Mouse (Mus musculus): ENCODE results near the gene Adig.

Adig gene

DNA sequence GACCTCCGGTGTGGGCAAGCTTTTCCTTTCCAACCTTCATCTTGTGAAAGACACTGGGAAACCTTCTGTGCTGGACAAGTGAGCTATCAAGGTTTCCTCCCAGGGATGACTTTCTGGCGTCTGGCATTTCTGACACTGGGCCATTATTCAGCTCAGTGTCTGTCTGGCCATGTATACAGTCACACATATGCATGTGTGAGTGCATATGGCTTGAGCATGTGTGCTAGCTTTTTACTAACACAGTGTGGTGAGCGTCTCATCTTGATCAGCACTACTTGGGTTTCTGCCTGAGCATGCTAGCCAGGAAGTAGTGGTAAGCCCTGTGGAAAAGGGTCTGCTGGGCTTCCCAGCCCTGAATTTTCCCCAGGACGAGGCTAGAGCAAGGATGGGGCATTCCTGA, 38.9 kb downstream of the Adig start:
- no peak for DNase-seq (ENCODE audit: low spot score)

DNA sequence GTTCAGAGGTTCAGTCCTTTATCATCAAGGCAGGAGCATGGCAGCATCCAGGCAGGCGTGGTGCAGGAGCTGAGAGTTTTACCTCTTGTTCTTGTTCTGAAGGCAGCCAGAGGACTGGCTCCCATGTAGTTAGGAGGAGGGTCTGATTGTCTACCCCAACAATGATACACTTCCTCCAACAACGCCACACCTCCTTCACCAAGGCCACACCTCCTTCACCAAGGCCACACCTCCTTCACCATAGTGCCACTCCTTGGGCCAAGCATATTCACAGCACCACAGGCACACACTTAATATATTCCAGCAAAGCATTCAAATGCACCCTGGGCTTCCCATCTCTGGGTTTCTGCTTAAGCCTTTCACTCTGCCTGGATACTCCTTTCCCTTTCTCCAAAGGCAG, 42.9 kb downstream of the Adig start:
- no peak for DNase-seq (ENCODE audit: low spot score)

DNA sequence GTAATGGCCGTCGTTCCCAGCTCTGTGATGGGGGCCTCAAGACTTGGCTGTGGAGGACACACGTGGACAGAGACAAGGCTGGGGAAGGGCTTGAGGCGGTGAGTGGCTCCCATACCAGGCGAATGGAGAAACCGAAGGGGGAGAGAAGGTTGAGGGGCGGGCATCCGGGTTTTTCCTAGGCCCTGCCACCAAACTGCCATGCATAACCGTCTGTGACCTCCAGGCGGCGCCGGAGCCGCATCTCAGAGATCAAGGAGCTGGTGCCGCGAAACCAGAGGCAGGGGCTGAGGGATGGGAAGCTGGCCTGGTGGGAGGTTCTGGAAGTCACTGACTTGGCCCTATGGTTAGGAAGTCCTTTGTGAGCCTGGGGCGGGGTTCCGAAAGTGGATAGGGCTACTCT, 44.3 kb downstream of the Adig start:
- peak; percentile 17 for DNase-seq (ENCODE audit: low spot score)

DNA sequence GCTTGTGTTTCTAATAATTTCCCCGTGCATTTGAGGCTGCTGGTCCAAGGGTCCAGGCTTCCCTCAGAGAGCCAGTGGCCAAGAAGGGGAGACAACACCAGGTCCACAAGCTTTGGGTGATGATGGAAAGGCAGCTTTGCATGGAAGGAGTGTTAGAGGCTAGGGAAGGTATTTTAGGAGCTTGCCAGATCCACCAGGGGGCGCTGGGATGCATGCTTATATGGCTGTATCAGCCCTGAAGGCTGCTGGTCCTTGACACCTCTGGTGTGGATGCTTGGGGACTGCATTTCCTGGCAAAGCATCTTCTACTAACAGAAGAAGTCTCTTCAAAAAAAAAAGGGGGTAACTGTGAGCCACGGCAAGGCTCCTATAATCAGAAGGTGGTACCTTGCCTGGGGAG, 47.7 kb downstream of the Adig start:
- peak; percentile 48 for DNase-seq (ENCODE audit: low spot score)

DNA sequence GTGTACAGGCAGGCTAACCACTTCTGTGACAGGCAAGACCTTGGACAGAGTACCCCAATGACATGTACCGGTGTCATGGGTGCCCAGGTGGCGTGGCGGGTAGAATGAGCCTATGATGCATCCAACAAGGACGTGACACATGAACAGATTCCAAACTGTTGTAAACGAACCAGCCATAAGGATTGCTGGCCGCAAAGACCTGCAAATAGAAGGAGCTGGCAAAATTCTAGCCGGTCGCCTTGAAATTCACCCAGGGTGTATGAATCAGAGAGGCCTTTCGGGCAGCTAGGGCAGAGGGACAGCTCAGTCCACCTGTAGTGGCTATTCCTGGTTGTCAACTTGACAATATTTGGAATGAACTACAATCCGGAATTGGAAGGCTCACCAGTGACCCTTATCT, 52.0 kb downstream of the Adig start:
- no peak for DNase-seq (ENCODE audit: low spot score)

DNA sequence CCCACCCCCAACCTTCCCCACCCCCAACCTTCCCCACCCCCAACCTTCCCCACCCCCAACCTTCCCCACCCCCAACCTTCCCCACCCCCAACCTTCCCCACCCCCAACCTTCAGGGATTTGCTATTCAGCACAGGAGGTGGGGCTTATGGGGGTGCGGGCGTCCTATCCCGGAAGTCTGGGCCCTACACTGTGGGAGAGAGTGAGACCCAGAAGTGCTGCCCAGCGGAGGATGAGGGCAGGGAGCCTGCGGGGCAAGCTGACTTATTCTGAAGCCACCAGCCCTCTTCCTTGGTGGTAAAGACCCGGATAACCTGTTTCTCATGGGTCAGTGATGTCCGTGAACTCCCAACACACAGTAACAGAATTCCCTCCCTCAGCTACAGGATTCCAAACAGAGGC, 52.8 kb downstream of the Adig start:
- no peak for DNase-seq (ENCODE audit: low spot score)

DNA sequence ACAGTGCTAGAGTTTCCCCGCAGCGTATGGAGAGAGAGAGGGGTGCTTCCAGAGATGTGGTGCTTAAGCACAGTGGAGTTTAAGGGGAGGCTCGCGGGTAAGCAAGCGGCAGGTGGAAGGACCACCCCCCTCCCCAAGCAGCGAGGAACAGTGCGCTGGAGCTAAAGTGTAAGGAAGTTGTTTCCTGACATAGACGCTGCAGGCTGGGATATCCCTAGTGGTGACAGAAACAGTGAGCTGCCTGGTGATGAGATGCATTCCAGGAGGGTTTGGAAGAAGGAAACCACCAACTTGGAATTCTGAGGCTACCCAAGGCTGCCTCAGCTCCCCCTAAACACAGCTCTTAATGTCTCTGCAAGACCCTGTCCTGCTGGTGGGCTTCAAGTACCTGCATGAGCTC, 53.4 kb downstream of the Adig start:
- DNase-seq (ENCODE audit: low spot score): no peak

DNA sequence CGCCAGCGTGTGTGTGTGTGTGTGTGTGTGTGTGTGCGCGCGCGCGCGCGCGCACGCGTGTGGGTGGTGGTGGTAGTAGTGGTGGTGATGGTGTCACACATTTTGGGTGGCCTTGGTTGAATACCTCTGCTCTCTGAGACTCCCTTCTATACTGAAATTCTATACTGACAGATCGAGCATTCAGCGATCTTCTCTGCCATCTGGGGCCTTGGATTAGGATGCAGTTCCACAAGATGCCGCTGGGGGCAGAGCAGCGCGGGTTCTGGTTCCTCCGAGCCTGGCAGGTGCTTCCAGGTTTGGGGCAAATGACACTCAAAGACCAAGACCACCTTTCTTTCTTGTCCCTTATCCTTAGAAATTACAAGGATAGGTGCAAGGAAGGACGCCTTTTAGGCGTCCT, 53.8 kb downstream of the Adig start:
- peak; percentile 35 for DNase-seq (ENCODE audit: low spot score)

DNA sequence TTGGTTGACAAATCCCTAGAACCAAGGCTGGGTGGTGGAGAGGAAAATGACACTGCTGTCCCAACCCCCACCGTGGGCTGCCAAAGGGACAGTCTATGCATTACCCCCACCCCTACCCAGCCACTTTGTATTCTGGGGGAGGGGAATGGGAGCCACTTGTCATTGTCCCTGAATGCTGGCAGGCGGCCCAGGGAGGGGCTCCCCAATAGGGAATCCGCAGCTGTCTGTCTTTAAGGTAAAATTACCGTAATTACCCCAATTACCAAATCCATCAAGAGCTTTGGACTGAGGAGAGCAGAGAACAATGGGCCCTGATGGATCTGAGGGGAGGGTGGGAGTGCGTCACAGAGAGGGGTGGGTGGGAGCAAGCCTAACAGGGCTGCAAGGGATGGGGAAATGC, 54.3 kb downstream of the Adig start:
- no peak for DNase-seq (ENCODE audit: low spot score)
